In genomic region chr5:113736113-113736502, GRCm38 (mm10) we compare ENCODE assay signal across 9 mouse cellular contexts. TPM values are rescaled to one million over a fixed set of nuclear protein-coding genes. Genes with fewer than 3 reads are reported as not detected.
A peak's percentile ranks its signal among the peaks of the same experiment; 100 is the strongest.
DNase-seq lines count a peak whose midpoint lies in the region; ATAC-seq and TF ChIP-seq lines count a peak whose summit lies in the region.
"Had no signal": no experiment of that assay in that cellular context is flagged by ENCODE, and none has a peak within 500 bp of the region (broad histone marks: within the 10 kb centered on the region; RNA-seq: fewer than 3 reads in every experiment).

No protein-coding gene starts in this region.

- no peak for DNase-seq in heart, postnatal 36 days
- DNase-seq in G1E (ENCODE audit: low spot score): no peak
- no peak for DNase-seq in hindbrain, embryonic 11.5 days (ENCODE audit: low spot score)
- DNase-seq in midbrain, embryonic 10.5 days (ENCODE audit: low spot score): no peak
- DNase-seq in layer of hippocampus, adult 9-11 months: no peak
- no peak for DNase-seq in adrenal gland, adult (ENCODE audit: inconsistent age in 2 of 2, low spot score in 1 of 2)

- no peaks in the 10 kb centered on the region for H3K9me3 ChIP-seq in heart, embryonic 12.5 days (replicated peaks)
- no peaks in the 10 kb centered on the region; the same call in 1 of the 2 replicates for H3K9me3 ChIP-seq in G1E (replicated peaks)
- no peaks in the 10 kb centered on the region for H3K9me3 ChIP-seq in hindbrain, embryonic 11.5 days (ENCODE audit: control insufficient read depth, low read length)
- H3K9me3 ChIP-seq in midbrain, embryonic 10.5 days (replicated peaks): no peaks in the 10 kb centered on the region

- H3K4me3 ChIP-seq in heart, embryonic 12.5 days: peak overlapping the region; percentile 86
- H3K4me3 ChIP-seq in G1E (ENCODE audit: low read depth, low read length): peak overlapping the region; percentile 86
- H3K4me3 ChIP-seq in hindbrain, embryonic 11.5 days (ENCODE audit: low read depth, low read length): peak overlapping the region; percentile 51
- peak overlapping the region; percentile 82 for H3K4me3 ChIP-seq in midbrain, embryonic 10.5 days

- peak overlapping the region; percentile 79 for H3K27ac ChIP-seq in heart, embryonic 12.5 days (ENCODE audit: poor library complexity, severe bottlenecking)
- peak overlapping the region; percentile 93 for H3K27ac ChIP-seq in hindbrain, embryonic 11.5 days (ENCODE audit: low read depth, low read length)
- H3K27ac ChIP-seq in midbrain, embryonic 10.5 days (replicated peaks): peak overlapping the region; percentile 97

- peak; percentile 7; the same call in 1 of the 2 replicates for ATAC-seq in heart, embryonic 12.5 days (ENCODE audit: insufficient number of reproducible peaks, low FRiP score)
- no peak for ATAC-seq in G1E (ENCODE audit: extremely low read depth, insufficient number of reproducible peaks, low FRiP score, poor library complexity, severe bottlenecking)
- no peak; the same call in none of the 2 replicates for ATAC-seq in hindbrain, embryonic 11.5 days (ENCODE audit: low FRiP score)
- ATAC-seq in erythroid progenitor cell, adult 5-6 weeks (replicated peaks; ENCODE audit: low FRiP score, poor library complexity, severe bottlenecking): no peak

- H3K4me1 ChIP-seq in heart, embryonic 12.5 days (replicated peaks): peaks cover 13% of the 10 kb centered on the region
- peaks cover 34% of the 10 kb centered on the region for H3K4me1 ChIP-seq in G1E (ENCODE audit: insufficient read depth, low read depth, low read length)
- peaks cover 6% of the 10 kb centered on the region; the same call in 1 of the 2 replicates for H3K4me1 ChIP-seq in hindbrain, embryonic 11.5 days (replicated peaks; ENCODE audit: control insufficient read depth, insufficient read depth, low read length)
- H3K4me1 ChIP-seq in midbrain, embryonic 10.5 days: peaks cover 27% of the 10 kb centered on the region

- no peaks in the 10 kb centered on the region for H3K27me3 ChIP-seq in heart, embryonic 12.5 days (replicated peaks)
- H3K27me3 ChIP-seq in G1E (ENCODE audit: insufficient read depth, low read length): no peaks in the 10 kb centered on the region
- no peaks in the 10 kb centered on the region for H3K27me3 ChIP-seq in hindbrain, embryonic 11.5 days (ENCODE audit: control insufficient read depth, insufficient read depth, low read length)
- H3K27me3 ChIP-seq in midbrain, embryonic 10.5 days (ENCODE audit: low read depth, poor library complexity, severe bottlenecking): no peaks in the 10 kb centered on the region

- H3K4me2 ChIP-seq in heart, embryonic 12.5 days: peak overlapping the region; percentile 92
- H3K4me2 ChIP-seq in hindbrain, embryonic 11.5 days (replicated peaks; ENCODE audit: low read depth, low read length): peak overlapping the region; percentile 83

- TF ChIP-seq CTCF in G1E (IDR thresholded peaks at IDR 0.05; ENCODE audit: low read depth, low read length): no peak

- peaks cover 34% of the 10 kb centered on the region for H3K36me3 ChIP-seq in heart, embryonic 12.5 days
- H3K36me3 ChIP-seq in G1E (replicated peaks): peaks cover 45% of the 10 kb centered on the region
- H3K36me3 ChIP-seq in hindbrain, embryonic 11.5 days (ENCODE audit: control insufficient read depth, insufficient read depth, low read length): 0 out of 2 replicates have a peak, but pooled peaks cover 9% of the 10 kb centered on the region
- H3K36me3 ChIP-seq in midbrain, embryonic 10.5 days: peaks cover 38% of the 10 kb centered on the region

- H3K9ac ChIP-seq in heart, embryonic 12.5 days: peak overlapping the region; percentile 85
- H3K9ac ChIP-seq in hindbrain, embryonic 11.5 days (ENCODE audit: low read depth, low read length): peak overlapping the region; percentile 71

- intact Hi-C loops in heart, postnatal 36 days (cut with DNase I): loop anchor here (2.0 kb wide), 1 partner anchor 35 kb away; no protein-coding TSS in a partner anchor

- WGBS in heart, embryonic 12.5 days: 7% methylated on average over 10 of the region's 10 CpGs
- 7% methylated on average over 10 of the region's 10 CpGs for WGBS in hindbrain, embryonic 11.5 days
- WGBS in midbrain, embryonic 10.5 days: 8% methylated on average over 10 of the region's 10 CpGs

RNA-seq across cellular contexts. Expression of gene Ficd, which starts 0.5 kb away (rescaled TPM):
- polyA plus RNA-seq in heart, embryonic 12.5 days (2016; fragmentation: Nextera tagmentation; extraction: Ambion mirVana): 6.1 and 6.9 TPM in 2 replicates
- total RNA-seq in heart, postnatal 36 days (2021): 1 to 10 TPM; 7.2 to 8.1 TPM
- total RNA-seq in G1E (2014; fragmentation: Nextera tagmentation) (2.4 and 5.8 TPM in 2 replicates), G1E (2017) (1.5 and 1.7 TPM in 2 replicates)
- 1.4 and 1.9 TPM in 2 replicates for polyA plus RNA-seq in G1E (2012)
- polyA plus RNA-seq in hindbrain, embryonic 11.5 days (2014; fragmentation: Nextera tagmentation; extraction: Ambion mirVana): 3.3 and 3.8 TPM in 2 replicates
- polyA plus RNA-seq in midbrain, embryonic 10.5 days (2016; fragmentation: Nextera tagmentation; extraction: Ambion mirVana): 4.8 and 5.5 TPM in 2 replicates
- total RNA-seq in erythroid progenitor cell, adult 5-6 weeks (2015; ENCODE audit: low replicate concordance): 1.4 TPM in 1 of 2 replicates, not detected in the other
- 0.30 and 2.2 TPM in 2 replicates for total RNA-seq in erythroid progenitor cell, adult 5-6 weeks (2017; ENCODE audit: low replicate concordance)

RNA-seq across cellular contexts. Expression of gene 1700069L16Rik, which starts 11.5 kb away (rescaled TPM):
- not detected in 2 replicates for polyA plus RNA-seq in heart, embryonic 12.5 days (2016; fragmentation: Nextera tagmentation; extraction: Ambion mirVana)
- total RNA-seq in heart, postnatal 36 days (2021): not detected
- total RNA-seq in G1E (2014; fragmentation: Nextera tagmentation) (not detected in 2 replicates), G1E (2017) (0.29 TPM in 1 of 2 replicates, not detected in the other)
- not detected in 2 replicates for polyA plus RNA-seq in G1E (2012)
- not detected in 2 replicates for polyA plus RNA-seq in hindbrain, embryonic 11.5 days (2014; fragmentation: Nextera tagmentation; extraction: Ambion mirVana)
- not detected in 2 replicates for polyA plus RNA-seq in midbrain, embryonic 10.5 days (2016; fragmentation: Nextera tagmentation; extraction: Ambion mirVana)
- not detected in 2 replicates for total RNA-seq in erythroid progenitor cell, adult 5-6 weeks (2015; ENCODE audit: low replicate concordance)
- not detected in 2 replicates for total RNA-seq in erythroid progenitor cell, adult 5-6 weeks (2017; ENCODE audit: low replicate concordance)
- total RNA-seq: hematopoietic stem cell, adult 5-6 weeks had no signal

RNA-seq across cellular contexts. Expression of gene Sart3, which starts 36.2 kb away (rescaled TPM):
- 44.4 and 50.1 TPM in 2 replicates for polyA plus RNA-seq in heart, embryonic 12.5 days (2016; fragmentation: Nextera tagmentation; extraction: Ambion mirVana)
- 10 to 100 TPM; 12.4 to 16.6 TPM for total RNA-seq in heart, postnatal 36 days (2021)
- total RNA-seq in G1E (2014; fragmentation: Nextera tagmentation) (18.6 and 19.0 TPM in 2 replicates), G1E (2017) (30.4 and 32.6 TPM in 2 replicates)
- polyA plus RNA-seq in G1E (2012): 45.6 and 52.6 TPM in 2 replicates
- 45.1 and 51.1 TPM in 2 replicates for polyA plus RNA-seq in hindbrain, embryonic 11.5 days (2014; fragmentation: Nextera tagmentation; extraction: Ambion mirVana)
- polyA plus RNA-seq in midbrain, embryonic 10.5 days (2016; fragmentation: Nextera tagmentation; extraction: Ambion mirVana): 75.4 and 77.1 TPM in 2 replicates
- total RNA-seq in erythroid progenitor cell, adult 5-6 weeks (2015; ENCODE audit: low replicate concordance): 8.4 and 22.0 TPM in 2 replicates
- 32.1 and 44.9 TPM in 2 replicates for total RNA-seq in erythroid progenitor cell, adult 5-6 weeks (2017; ENCODE audit: low replicate concordance)

RNA-seq across cellular contexts. Expression of gene Iscu, which starts 36.4 kb away (rescaled TPM):
- 111 and 112 TPM in 2 replicates for polyA plus RNA-seq in heart, embryonic 12.5 days (2016; fragmentation: Nextera tagmentation; extraction: Ambion mirVana)
- total RNA-seq in heart, postnatal 36 days (2021): 100 to 1,000 TPM; 164 to 172 TPM
- total RNA-seq in G1E (2014; fragmentation: Nextera tagmentation) (44.2 and 46.2 TPM in 2 replicates), G1E (2017) (76.9 and 93.6 TPM in 2 replicates)
- 39.5 and 50.7 TPM in 2 replicates for polyA plus RNA-seq in G1E (2012)
- 108 TPM in 2 replicates for polyA plus RNA-seq in hindbrain, embryonic 11.5 days (2014; fragmentation: Nextera tagmentation; extraction: Ambion mirVana)
- polyA plus RNA-seq in midbrain, embryonic 10.5 days (2016; fragmentation: Nextera tagmentation; extraction: Ambion mirVana): 109 and 111 TPM in 2 replicates
- 54.9 and 75.3 TPM in 2 replicates for total RNA-seq in erythroid progenitor cell, adult 5-6 weeks (2015; ENCODE audit: low replicate concordance)
- 36.4 and 52.0 TPM in 2 replicates for total RNA-seq in erythroid progenitor cell, adult 5-6 weeks (2017; ENCODE audit: low replicate concordance)
